ENCODE assay signal across 9 mouse cellular contexts in genomic region chr9:109685299-109685698, GRCm38 (mm10). TPM values are rescaled to one million over a fixed set of nuclear protein-coding genes. Genes with fewer than 3 reads are reported as not detected.
A peak's percentile ranks its signal among the peaks of the same experiment; 100 is the strongest.
DNase-seq lines count a peak whose midpoint lies in the region; ATAC-seq and TF ChIP-seq lines count a peak whose summit lies in the region.
"Had no signal": no experiment of that assay in that cellular context is flagged by ENCODE, and none has a peak within 500 bp of the region (broad histone marks: within the 10 kb centered on the region; RNA-seq: fewer than 3 reads in every experiment).

No protein-coding gene starts in this region.

- no peak overlapping the region for H3K4me3 ChIP-seq in forebrain, embryonic 14.5 days (ENCODE audit: low read depth, low read length)
- H3K4me3 ChIP-seq in forebrain, embryonic 15.5 days = no peak overlapping the region
- no peak overlapping the region for H3K4me3 ChIP-seq in testis, adult 2 months (ENCODE audit: control insufficient read depth, low read depth, low read length)
- H3K4me3 ChIP-seq: heart, embryonic 15.5 days had no signal

- H3K9ac ChIP-seq in forebrain, embryonic 14.5 days (ENCODE audit: low read length) = no peak overlapping the region
- no peak overlapping the region for H3K9ac ChIP-seq in forebrain, embryonic 15.5 days (replicated peaks)
- H3K9ac ChIP-seq: heart, embryonic 15.5 days had no signal

- TF ChIP-seq CTCF in testis, adult 2 months (IDR thresholded peaks at IDR 0.05; ENCODE audit: control insufficient read depth, insufficient read depth, insufficient replicate concordance, low read depth, low read length) = peak; percentile 40; the same call in 1 of the 2 replicates

- peak; percentile 20 for DNase-seq in forebrain, embryonic 14.5 days (ENCODE audit: low spot score)
- no peak for DNase-seq in testis, postnatal 14 days (ENCODE audit: low spot score)
- DNase-seq in cerebellum, postnatal 25 days = peak; percentile 38 to 66
- peak; percentile 71 for DNase-seq in kidney, adult 9 months
- peak; percentile 4 to 10 for DNase-seq in lung, adult 18-20 months
- peak; percentile 31 for DNase-seq in thymus, postnatal 14 days

- no peaks in the 10 kb centered on the region for H3K4me1 ChIP-seq in forebrain, embryonic 14.5 days (ENCODE audit: control insufficient read depth, insufficient read depth, low read length)
- H3K4me1 ChIP-seq in forebrain, embryonic 15.5 days = no peaks in the 10 kb centered on the region
- H3K4me1 ChIP-seq in testis, adult 2 months (ENCODE audit: control insufficient read depth, insufficient read depth, low read length) = no peaks in the 10 kb centered on the region
- H3K4me1 ChIP-seq: heart, embryonic 15.5 days had no signal

- TF ChIP-seq POLR2A in testis, adult 2 months (IDR thresholded peaks at IDR 0.05; ENCODE audit: control insufficient read depth, low read depth, low read length) = no peak

- no peak overlapping the region for H3K4me2 ChIP-seq in forebrain, embryonic 14.5 days (ENCODE audit: low read length)
- H3K4me2 ChIP-seq in forebrain, embryonic 15.5 days (replicated peaks) = no peak overlapping the region
- H3K4me2 ChIP-seq: heart, embryonic 15.5 days had no signal

- ATAC-seq in forebrain, embryonic 14.5 days = no peak
- no peak for ATAC-seq in forebrain, embryonic 15.5 days (replicated peaks)

- H3K27ac ChIP-seq in forebrain, embryonic 14.5 days (ENCODE audit: low read depth, low read length) = no peak overlapping the region
- no peak overlapping the region for H3K27ac ChIP-seq in forebrain, embryonic 15.5 days (replicated peaks)
- H3K27ac ChIP-seq in testis, adult 2 months (ENCODE audit: control insufficient read depth, insufficient read depth, low read depth, low read length) = no peak overlapping the region
- H3K27ac ChIP-seq: heart, embryonic 15.5 days had no signal

- no peaks in the 10 kb centered on the region for H3K27me3 ChIP-seq in forebrain, embryonic 14.5 days (replicated peaks; ENCODE audit: control insufficient read depth, insufficient read depth, low read length)
- no peaks in the 10 kb centered on the region for H3K27me3 ChIP-seq in forebrain, embryonic 15.5 days
- H3K27me3 ChIP-seq in testis, adult 2 months (ENCODE audit: control insufficient read depth, insufficient read depth, low read length) = no peaks in the 10 kb centered on the region
- H3K27me3 ChIP-seq: heart, embryonic 15.5 days had no signal

- no peaks in the 10 kb centered on the region for H3K9me3 ChIP-seq in forebrain, embryonic 14.5 days (replicated peaks; ENCODE audit: control insufficient read depth, low read length)
- H3K9me3 ChIP-seq in forebrain, embryonic 15.5 days = no peaks in the 10 kb centered on the region
- H3K9me3 ChIP-seq: heart, embryonic 15.5 days had no signal

- 6% methylated on average over 1 of the region's 1 CpGs for WGBS in forebrain, embryonic 14.5 days
- WGBS in forebrain, embryonic 15.5 days = 7% methylated on average over 1 of the region's 1 CpGs

- no peaks in the 10 kb centered on the region for H3K36me3 ChIP-seq in forebrain, embryonic 14.5 days (ENCODE audit: control insufficient read depth, insufficient read depth, low read length)
- no peaks in the 10 kb centered on the region for H3K36me3 ChIP-seq in forebrain, embryonic 15.5 days
- H3K36me3 ChIP-seq in testis, adult 2 months (ENCODE audit: control insufficient read depth, insufficient read depth, low read length) = no peaks in the 10 kb centered on the region
- H3K36me3 ChIP-seq: heart, embryonic 15.5 days had no signal

RNA-seq across cellular contexts. Expression of gene Fbxw18, which starts 17.2 kb away (rescaled TPM):
- not detected in 2 replicates for polyA plus RNA-seq in forebrain, embryonic 14.5 days (2014; fragmentation: Nextera tagmentation; extraction: Ambion mirVana)
- not detected in 2 replicates for polyA plus RNA-seq in forebrain, embryonic 15.5 days (2015; fragmentation: Nextera tagmentation; extraction: Ambion mirVana)
- polyA plus RNA-seq in testis, adult 2 months (2012; rRNA removed) = 2.3 and 2.8 TPM in 2 replicates
- polyA plus RNA-seq: heart, embryonic 15.5 days had no signal

RNA-seq across cellular contexts. Expression of gene Fbxw25, which starts 20.8 kb away (rescaled TPM):
- not detected in 2 replicates for polyA plus RNA-seq in forebrain, embryonic 14.5 days (2014; fragmentation: Nextera tagmentation; extraction: Ambion mirVana)
- polyA plus RNA-seq in forebrain, embryonic 15.5 days (2015; fragmentation: Nextera tagmentation; extraction: Ambion mirVana) = not detected in 2 replicates
- not detected in 2 replicates for polyA plus RNA-seq in testis, adult 2 months (2012; rRNA removed)
- polyA plus RNA-seq: heart, embryonic 15.5 days had no signal

RNA-seq across cellular contexts. Expression of gene Fbxw24, which starts 59.4 kb away (rescaled TPM):
- polyA plus RNA-seq in forebrain, embryonic 14.5 days (2014; fragmentation: Nextera tagmentation; extraction: Ambion mirVana) = not detected in 2 replicates
- polyA plus RNA-seq in forebrain, embryonic 15.5 days (2015; fragmentation: Nextera tagmentation; extraction: Ambion mirVana) = not detected in 2 replicates
- not detected in 2 replicates for polyA plus RNA-seq in testis, adult 2 months (2012; rRNA removed)
- polyA plus RNA-seq: heart, embryonic 15.5 days had no signal
